Mouse (Mus musculus): ENCODE results near the gene Fam83g. TPM values are rescaled to one million over a fixed set of nuclear protein-coding genes. Genes with fewer than 3 reads are reported as not detected.
A peak's percentile ranks its signal among the peaks of the same experiment; 100 is the strongest.

Gene Fam83g
- polyA plus RNA-seq, 1 experiment from 2014 or later, result 0.13 TPM

DNA sequence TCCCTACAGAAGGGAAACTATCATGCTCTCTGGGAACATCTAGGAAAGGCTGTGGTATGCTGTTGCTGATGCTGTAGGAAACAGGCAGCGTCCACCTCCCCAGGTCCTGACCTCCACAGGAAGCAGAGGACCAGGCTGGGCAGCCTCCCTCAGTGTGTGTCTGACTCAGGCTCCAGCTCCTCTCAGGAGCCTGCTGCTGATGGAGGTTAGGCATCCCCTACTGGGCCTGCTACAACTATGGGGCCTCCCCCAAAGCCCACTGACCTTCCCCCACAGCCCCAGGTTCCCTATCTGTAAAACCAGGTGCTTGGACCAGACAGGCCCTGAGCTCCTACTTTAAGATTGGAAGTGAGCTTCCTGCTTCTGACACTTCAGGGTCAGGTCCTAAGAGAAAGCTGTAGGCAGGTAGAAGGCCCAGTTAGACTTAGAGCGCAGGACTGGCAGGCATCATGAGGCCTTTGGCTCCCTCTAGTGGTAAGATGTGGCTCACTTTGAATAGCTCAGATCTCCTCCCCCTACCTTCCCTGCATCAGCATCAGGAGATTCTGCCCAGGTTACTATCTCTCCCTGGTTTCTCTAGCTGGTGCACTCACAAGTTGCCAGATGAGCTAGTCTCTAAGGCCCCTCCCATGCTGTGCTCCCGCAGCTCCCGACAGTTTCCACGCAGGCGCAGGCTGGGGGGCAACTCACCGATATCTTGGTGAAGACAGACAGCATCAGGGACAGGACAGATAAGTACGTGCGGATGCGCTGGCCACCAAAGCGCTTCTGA, 30.6 kb downstream of the Fam83g start:
- Histone ChIP-seq H3K4me3 (no peak overlapping the region), H3K9me3 (no peaks in the 10 kb centered on the region), H3K27ac (no peak overlapping the region), H3K36me3 (no peaks in the 10 kb centered on the region), H3K4me1 (replicated peaks) (peaks cover 7% of the 10 kb centered on the region), H3K27me3 (peaks cover 5% of the 10 kb centered on the region; the same call in 1 of the 2 replicates), H3K9ac (no peak overlapping the region; the same call in 1 of the 2 replicates), H3K4me2 (no peak overlapping the region)
- ATAC-seq (ENCODE audit: low FRiP score), result peak; percentile 84
- WGBS, result 51% methylated on average over 11 of the region's 11 CpGs

DNA sequence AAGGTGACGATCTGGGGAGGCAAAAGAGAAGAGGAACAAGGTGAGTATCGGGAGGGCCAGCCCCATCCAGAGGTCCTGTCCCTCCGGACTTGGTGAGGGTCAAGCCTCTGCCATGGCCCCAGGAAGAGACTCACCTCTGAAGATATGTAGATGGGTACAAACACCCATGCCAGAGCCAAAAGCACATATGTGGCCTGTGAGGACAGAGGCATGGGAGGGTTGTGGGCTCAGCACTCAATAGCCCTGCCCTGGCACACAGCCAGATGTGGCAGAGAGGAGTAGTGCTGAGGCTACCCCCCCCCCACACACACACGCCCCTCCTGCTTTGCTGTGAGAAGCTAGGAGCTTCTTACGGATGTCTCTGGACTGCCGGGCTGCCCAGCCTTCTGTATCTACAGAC, 31.2 kb downstream of the Fam83g start:
- ATAC-seq (ENCODE audit: low FRiP score), result peak; percentile 72
- Histone ChIP-seq H3K27ac (no peak overlapping the region), H3K4me2 (no peak overlapping the region), H3K36me3 (no peaks in the 10 kb centered on the region), H3K4me1 (replicated peaks) (peaks cover 12% of the 10 kb centered on the region), H3K4me3 (no peak overlapping the region), H3K27me3 (peaks cover 5% of the 10 kb centered on the region; the same call in 1 of the 2 replicates), H3K9ac (no peak overlapping the region; the same call in 1 of the 2 replicates), H3K9me3 (no peaks in the 10 kb centered on the region)
- WGBS, result 70% methylated on average over 6 of the region's 6 CpGs

DNA sequence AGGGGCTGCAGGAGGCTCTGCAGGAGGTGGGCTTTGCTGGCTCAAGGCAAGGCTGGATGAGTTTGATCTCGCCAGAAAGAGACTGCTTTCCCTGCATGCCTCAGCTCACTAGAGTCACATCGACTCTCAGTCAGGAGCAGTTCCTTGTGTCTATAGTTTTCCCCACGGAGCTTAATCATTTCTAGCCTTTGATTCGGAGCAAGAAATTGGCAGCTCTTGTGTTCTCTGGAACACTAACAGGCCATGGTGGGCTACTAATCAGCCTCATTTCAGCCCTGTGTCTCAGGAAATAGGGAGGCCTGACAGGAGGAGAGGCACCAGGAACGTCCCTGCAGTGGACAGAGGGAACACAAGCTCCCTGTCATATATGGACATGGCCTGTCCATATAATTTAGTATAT, 34.1 kb downstream of the Fam83g start:
- no peaks in the 10 kb centered on the region for H3K36me3 ChIP-seq
- ATAC-seq (ENCODE audit: low FRiP score), result no peak
- 67% methylated on average over 5 of the region's 5 CpGs for whole genome bisulfite sequencing

GRCm38 (mm10) chr11:61719387-61719786, 35.5 kb downstream of the Fam83g start:
- H3K36me3 ChIP-seq, result no peaks in the 10 kb centered on the region
- WGBS, result 40% methylated on average over 3 of the region's 3 CpGs
- H3K9me3 ChIP-seq, result no peaks in the 10 kb centered on the region
- H3K27ac ChIP-seq, result no peak overlapping the region
- H3K4me2 ChIP-seq, result no peak overlapping the region
- no peak for ATAC-seq (ENCODE audit: low FRiP score)
- no peak overlapping the region for H3K9ac ChIP-seq
- peaks cover 12% of the 10 kb centered on the region for H3K4me1 ChIP-seq (replicated peaks)
- peaks cover under 1% of the 10 kb centered on the region; the same call in 1 of the 2 replicates for H3K27me3 ChIP-seq
- H3K4me3 ChIP-seq, result no peak overlapping the region

More for the DNA sequence above, 34.1 kb downstream of the Fam83g start:
- no peak overlapping the region for H3K27ac ChIP-seq
- H3K4me1 ChIP-seq (replicated peaks), result peaks cover 12% of the 10 kb centered on the region
- peaks cover 5% of the 10 kb centered on the region; the same call in 1 of the 2 replicates for H3K27me3 ChIP-seq
- no peak overlapping the region for H3K9ac ChIP-seq
- no peaks in the 10 kb centered on the region for H3K9me3 ChIP-seq
- H3K4me3 ChIP-seq, result no peak overlapping the region
- no peak overlapping the region for H3K4me2 ChIP-seq

- Histone ChIP-seq H3K9ac (no peak overlapping the region), H3K9me3 (no peaks in the 10 kb centered on the region), H3K27me3 (no peaks in the 10 kb centered on the region), H3K36me3 (no peaks in the 10 kb centered on the region), H3K27ac (no peak overlapping the region), H3K4me2 (no peak overlapping the region), H3K4me1 (replicated peaks) (peaks cover 11% of the 10 kb centered on the region), H3K4me3 (no peak overlapping the region)
- ATAC-seq (ENCODE audit: low FRiP score), result no peak
- 53% methylated on average over 8 of the region's 8 CpGs for WGBS
Measured at GRCm38 (mm10) chr11:61719826-61720225, 35.9 kb downstream of the Fam83g start.

DNA sequence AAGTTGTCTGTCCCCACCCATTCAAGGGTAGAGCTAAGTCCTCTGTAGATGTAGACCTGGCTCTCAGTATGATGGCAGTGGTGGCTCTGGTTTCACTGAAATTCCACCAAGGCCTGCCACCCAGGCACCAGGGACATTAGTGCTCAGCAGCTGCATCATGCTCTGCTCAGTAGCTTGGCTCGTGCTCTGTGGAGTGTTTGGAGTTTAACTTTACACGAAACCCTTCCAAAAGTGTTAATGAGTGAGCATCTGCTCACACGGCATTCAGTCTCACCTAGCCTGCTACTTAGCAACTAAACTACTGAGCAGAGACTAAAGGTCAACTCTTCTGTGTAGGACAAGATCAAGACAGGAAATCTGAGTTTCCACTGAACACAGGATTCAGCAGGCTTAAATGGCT, 36.7 kb downstream of the Fam83g start, which contains the start of gene Slc5a10:
TSS of gene Slc5a10 (minus strand) at position 191 of the 400 bp plus-strand sequence.
- Histone ChIP-seq H3K9me3 (no peaks in the 10 kb centered on the region), H3K9ac (no peak within 1 kb of the TSS), H3K4me3 (no peak within 1 kb of the TSS), H3K36me3 (no peaks in the 10 kb centered on the region), H3K27ac (no peak within 1 kb of the TSS), H3K27me3 (no peaks in the 10 kb centered on the region), H3K4me2 (no peak within 1 kb of the TSS), H3K4me1 (replicated peaks) (peaks cover 9% of the 10 kb centered on the region)
- no peak for ATAC-seq (ENCODE audit: low FRiP score)
- 95% methylated on average over 3 of the region's 3 CpGs for WGBS

- ATAC-seq (ENCODE audit: low FRiP score), result no peak
- Histone ChIP-seq H3K9ac (no peak overlapping the region), H3K27me3 (no peaks in the 10 kb centered on the region), H3K4me2 (no peak overlapping the region), H3K36me3 (peaks cover 13% of the 10 kb centered on the region), H3K27ac (no peak overlapping the region), H3K4me3 (no peak overlapping the region), H3K9me3 (no peaks in the 10 kb centered on the region), H3K4me1 (replicated peaks) (peaks cover 9% of the 10 kb centered on the region)
- 47% methylated on average over 5 of the region's 5 CpGs for WGBS
Measured at GRCm38 (mm10) chr11:61722077-61722476, 38.2 kb downstream of the Fam83g start.

GRCm38 (mm10) chr11:61728037-61728436, 44.1 kb downstream of the Fam83g start:
- Histone ChIP-seq H3K36me3 (peaks cover 66% of the 10 kb centered on the region), H3K27ac (no peak overlapping the region), H3K9me3 (no peaks in the 10 kb centered on the region), H3K9ac (no peak overlapping the region), H3K4me2 (no peak overlapping the region), H3K4me1 (replicated peaks) (no peaks in the 10 kb centered on the region), H3K27me3 (no peaks in the 10 kb centered on the region), H3K4me3 (no peak overlapping the region)
- no peak for ATAC-seq (ENCODE audit: low FRiP score)
- WGBS, result 85% methylated on average over 2 of the region's 2 CpGs

DNA sequence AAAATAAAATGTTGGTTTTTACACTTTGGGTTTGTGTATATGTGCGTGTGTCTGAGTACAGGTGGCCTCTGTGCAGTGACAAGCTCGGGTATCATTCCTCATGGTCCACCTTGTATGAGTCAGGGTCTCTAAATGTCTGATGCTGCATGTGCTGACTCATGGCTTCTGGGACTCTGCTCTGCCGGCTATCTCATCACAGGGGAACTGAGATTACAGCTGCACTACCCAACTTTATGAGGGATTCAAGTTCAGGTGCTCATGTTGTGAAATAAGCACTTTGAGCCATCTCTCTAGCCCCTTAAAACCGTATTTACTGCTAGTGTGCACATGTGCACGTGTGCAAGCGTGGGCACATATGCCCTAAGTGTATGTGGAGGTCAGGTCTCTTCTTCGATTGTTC, 48.8 kb downstream of the Fam83g start:
- Histone ChIP-seq H3K36me3 (peaks cover 89% of the 10 kb centered on the region), H3K4me3 (no peak overlapping the region), H3K4me1 (replicated peaks) (no peaks in the 10 kb centered on the region), H3K27me3 (no peaks in the 10 kb centered on the region), H3K9ac (no peak overlapping the region), H3K9me3 (no peaks in the 10 kb centered on the region), H3K27ac (no peak overlapping the region), H3K4me2 (no peak overlapping the region)
- 94% methylated on average over 7 of the region's 7 CpGs for WGBS
- ATAC-seq (ENCODE audit: low FRiP score), result no peak

DNA sequence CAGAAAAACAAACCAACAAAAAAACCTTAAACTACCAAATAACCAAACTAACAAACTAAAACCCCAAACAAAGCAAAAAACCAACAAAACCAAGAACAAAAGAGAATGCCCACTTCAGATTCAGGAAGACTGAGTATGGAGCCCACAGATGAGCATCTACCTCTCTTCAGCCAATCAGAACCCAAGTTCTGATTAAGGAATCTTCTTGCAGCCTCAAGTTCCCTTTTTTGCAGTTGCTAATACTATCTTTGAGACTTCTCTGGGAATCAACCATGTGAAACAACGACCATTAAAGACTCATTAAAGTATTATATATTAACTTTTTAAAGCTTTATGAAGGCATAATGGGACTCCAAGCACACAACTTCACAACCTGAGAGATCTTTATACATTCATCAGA, 53.4 kb downstream of the Fam83g start:
- peaks cover 95% of the 10 kb centered on the region for H3K36me3 ChIP-seq
- no peak overlapping the region for H3K4me2 ChIP-seq
- H3K9me3 ChIP-seq, result no peaks in the 10 kb centered on the region
- no peak for ATAC-seq (ENCODE audit: low FRiP score)
- H3K27me3 ChIP-seq, result no peaks in the 10 kb centered on the region
- no peak overlapping the region for H3K4me3 ChIP-seq
- H3K4me1 ChIP-seq (replicated peaks), result no peaks in the 10 kb centered on the region
- 87% methylated on average over 1 of the region's 1 CpGs for WGBS
- no peak overlapping the region for H3K27ac ChIP-seq
- no peak overlapping the region for H3K9ac ChIP-seq

DNA sequence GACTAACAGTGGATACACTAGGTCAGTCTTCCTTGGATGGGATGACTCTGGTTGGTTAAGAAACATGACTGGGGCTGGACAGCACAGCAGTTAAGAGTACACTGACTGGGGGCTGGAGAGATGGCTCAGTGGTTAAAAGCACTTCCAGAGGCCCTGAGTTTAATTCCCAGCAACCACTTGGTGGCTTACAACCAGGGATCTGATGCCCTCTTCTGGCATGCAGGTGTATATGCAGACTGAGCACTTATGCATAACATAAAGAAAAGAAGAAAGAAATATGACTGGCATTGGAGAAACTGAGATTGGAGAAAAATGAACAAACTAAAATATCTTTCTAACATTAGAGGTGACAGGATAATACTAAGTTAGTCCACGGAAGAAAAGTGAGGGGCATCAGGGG, 56.6 kb downstream of the Fam83g start:
- no peak overlapping the region for H3K4me2 ChIP-seq
- no peak overlapping the region for H3K4me3 ChIP-seq
- H3K9me3 ChIP-seq, result no peaks in the 10 kb centered on the region
- no peaks in the 10 kb centered on the region for H3K27me3 ChIP-seq
- H3K4me1 ChIP-seq (replicated peaks), result no peaks in the 10 kb centered on the region
- no peak overlapping the region for H3K27ac ChIP-seq
- peaks cover 89% of the 10 kb centered on the region for H3K36me3 ChIP-seq
- no peak for ATAC-seq (ENCODE audit: low FRiP score)
- no peak overlapping the region for H3K9ac ChIP-seq
- WGBS, result 98% methylated on average over 1 of the region's 1 CpGs

GRCm38 (mm10) chr11:61743768-61744167, 59.9 kb downstream of the Fam83g start:
- H3K4me1 ChIP-seq (replicated peaks), result no peaks in the 10 kb centered on the region; the same call in 1 of the 2 replicates
- H3K27ac ChIP-seq, result no peak overlapping the region
- H3K36me3 ChIP-seq, result peaks cover 85% of the 10 kb centered on the region
- H3K9me3 ChIP-seq, result no peaks in the 10 kb centered on the region
- peak overlapping the region; percentile 26; the same call in 1 of the 2 replicates for H3K9ac ChIP-seq
- no peaks in the 10 kb centered on the region for H3K27me3 ChIP-seq
- H3K4me3 ChIP-seq, result no peak overlapping the region
- WGBS, result 46% methylated on average over 3 of the region's 3 CpGs
- ATAC-seq (ENCODE audit: low FRiP score), result no peak
- H3K4me2 ChIP-seq, result no peak overlapping the region

- no peak overlapping the region for H3K27ac ChIP-seq
- H3K4me3 ChIP-seq, result no peak overlapping the region
- no peaks in the 10 kb centered on the region for H3K9me3 ChIP-seq
- no peaks in the 10 kb centered on the region; the same call in 1 of the 2 replicates for H3K4me1 ChIP-seq (replicated peaks)
- no peak for ATAC-seq (ENCODE audit: low FRiP score)
- H3K4me2 ChIP-seq, result no peak overlapping the region
- no peak overlapping the region for H3K9ac ChIP-seq
- 70% methylated on average over 3 of the region's 3 CpGs for WGBS
- H3K27me3 ChIP-seq, result no peaks in the 10 kb centered on the region
- peaks cover 85% of the 10 kb centered on the region for H3K36me3 ChIP-seq
Measured at GRCm38 (mm10) chr11:61744460-61744859, 60.6 kb downstream of the Fam83g start.

Measured in hindbrain, embryonic 13.5 days (tissue).